Mouse (Mus musculus): ENCODE results near the gene Cers3. TPM values are rescaled to one million over a fixed set of nuclear protein-coding genes. Genes with fewer than 3 reads are reported as not detected.

Gene Cers3
- polyA plus RNA-seq, 1 experiment, result 0.70 TPM

DNA sequence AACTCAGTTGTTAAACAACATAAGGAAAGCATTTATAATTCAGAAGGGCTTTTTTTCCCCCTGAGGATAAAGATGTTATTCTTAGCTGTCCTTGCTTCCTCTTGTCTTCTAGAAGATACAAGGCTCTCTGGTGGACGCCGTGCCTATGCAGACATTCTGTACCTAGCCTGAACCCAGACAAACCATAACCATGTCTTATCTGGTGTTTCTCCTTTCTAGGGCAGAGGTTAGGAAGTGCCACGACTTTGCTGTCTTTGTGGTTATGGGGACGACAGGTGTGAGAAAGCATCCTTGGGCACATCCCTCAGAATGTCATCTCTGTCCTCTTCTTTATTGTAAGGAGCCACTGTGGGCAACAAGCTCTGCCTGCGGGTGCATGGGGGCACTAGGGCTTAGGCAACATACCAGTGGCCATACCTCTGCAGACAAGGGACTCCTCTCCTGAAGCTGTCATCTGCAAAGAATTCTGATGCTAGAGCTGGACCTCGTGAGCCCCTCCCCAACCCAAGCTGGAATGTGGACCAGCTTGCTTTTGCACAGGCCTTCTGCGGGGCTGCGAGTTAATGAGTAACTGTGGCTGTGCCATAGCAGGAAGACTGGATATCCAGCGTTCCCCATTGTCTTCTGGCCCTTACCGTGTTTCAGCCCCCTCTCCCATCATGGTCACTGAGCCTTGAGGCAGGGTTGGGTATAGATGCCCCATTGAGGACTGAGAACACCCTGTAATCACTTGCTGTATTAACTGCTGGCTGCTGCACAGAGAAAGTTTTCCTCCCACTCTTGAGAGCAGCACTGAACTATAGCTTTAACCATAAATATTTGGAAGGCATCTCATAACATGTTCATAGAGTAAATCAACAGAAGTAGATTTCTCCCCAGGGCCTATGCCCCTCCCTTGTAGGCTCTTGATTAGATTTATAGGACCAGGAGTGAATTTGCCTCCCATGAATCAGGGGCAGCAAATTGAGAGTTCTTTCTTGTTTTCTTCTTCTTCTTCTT, 36.9 kb downstream of the Cers3 start:
- no peak for DNase-seq (ENCODE audit: low read depth)
- no peak for TF ChIP-seq POLR2A (IDR thresholded peaks at IDR 0.05; ENCODE audit: borderline replicate concordance, extremely low read depth, insufficient read depth, insufficient read length, poor library complexity, severe bottlenecking)

- no peak for DNase-seq (ENCODE audit: low read depth)
- TF ChIP-seq POLR2A (IDR thresholded peaks at IDR 0.05; ENCODE audit: borderline replicate concordance, extremely low read depth, insufficient read depth, insufficient read length, poor library complexity, severe bottlenecking) (no peak), CTCF (IDR thresholded peaks at IDR 0.05; ENCODE audit: borderline replicate concordance, extremely low read depth, insufficient read depth, insufficient read length) (no peak)
Measured at GRCm38 (mm10) chr7:66786476-66786875, 43.2 kb downstream of the Cers3 start.

DNA sequence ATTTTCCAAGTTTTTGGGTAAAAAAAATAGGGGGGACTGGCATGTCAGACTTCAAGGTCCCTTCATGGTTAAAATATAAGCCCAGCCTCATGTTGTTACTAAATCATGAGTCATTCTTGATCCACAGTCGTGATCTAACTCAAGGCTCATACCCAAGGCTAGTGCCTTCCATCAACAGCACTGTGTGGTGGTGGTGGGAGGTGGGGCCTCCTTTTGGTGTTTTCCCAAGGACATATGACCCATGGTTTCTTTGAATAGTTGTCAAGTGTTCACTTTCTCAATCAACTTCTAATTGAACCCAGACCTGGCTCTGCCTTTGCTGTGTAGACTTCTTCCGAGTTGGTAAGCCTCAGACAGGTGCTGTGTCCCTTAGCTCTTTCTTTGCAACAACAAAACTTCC, 44.5 kb downstream of the Cers3 start:
- TF ChIP-seq CTCF (IDR thresholded peaks at IDR 0.05; ENCODE audit: borderline replicate concordance, extremely low read depth, insufficient read depth, insufficient read length), result no peak
- no peak for TF ChIP-seq POLR2A (IDR thresholded peaks at IDR 0.05; ENCODE audit: borderline replicate concordance, extremely low read depth, insufficient read depth, insufficient read length, poor library complexity, severe bottlenecking)
- DNase-seq (ENCODE audit: low read depth), result no peak

GRCm38 (mm10) chr7:66789860-66790748, 46.8 kb downstream of the Cers3 start:
- TF ChIP-seq POLR2A (IDR thresholded peaks at IDR 0.05; ENCODE audit: borderline replicate concordance, extremely low read depth, insufficient read depth, insufficient read length, poor library complexity, severe bottlenecking) (no peak), CTCF (IDR thresholded peaks at IDR 0.05; ENCODE audit: borderline replicate concordance, extremely low read depth, insufficient read depth, insufficient read length) (no peak)
- no peak for DNase-seq (ENCODE audit: low read depth)

GRCm38 (mm10) chr7:66791022-66791421, 47.7 kb downstream of the Cers3 start:
- no peak for TF ChIP-seq CTCF (IDR thresholded peaks at IDR 0.05; ENCODE audit: borderline replicate concordance, extremely low read depth, insufficient read depth, insufficient read length)
- no peak for TF ChIP-seq POLR2A (IDR thresholded peaks at IDR 0.05; ENCODE audit: borderline replicate concordance, extremely low read depth, insufficient read depth, insufficient read length, poor library complexity, severe bottlenecking)
- no peak for DNase-seq (ENCODE audit: low read depth)

- TF ChIP-seq POLR2A (IDR thresholded peaks at IDR 0.05; ENCODE audit: borderline replicate concordance, extremely low read depth, insufficient read depth, insufficient read length, poor library complexity, severe bottlenecking) (no peak), CTCF (IDR thresholded peaks at IDR 0.05; ENCODE audit: borderline replicate concordance, extremely low read depth, insufficient read depth, insufficient read length) (no peak)
- peak; percentile 20 for DNase-seq (ENCODE audit: low read depth)
Measured at GRCm38 (mm10) chr7:66796909-66797308, 53.6 kb downstream of the Cers3 start.

- no peak for DNase-seq (ENCODE audit: low read depth)
- TF ChIP-seq POLR2A (IDR thresholded peaks at IDR 0.05; ENCODE audit: borderline replicate concordance, extremely low read depth, insufficient read depth, insufficient read length, poor library complexity, severe bottlenecking) (no peak), CTCF (IDR thresholded peaks at IDR 0.05; ENCODE audit: borderline replicate concordance, extremely low read depth, insufficient read depth, insufficient read length) (no peak)
Measured at GRCm38 (mm10) chr7:66797345-66797744, 54.0 kb downstream of the Cers3 start.

- peak; percentile 56 for DNase-seq (ENCODE audit: low read depth)
- TF ChIP-seq CTCF (IDR thresholded peaks at IDR 0.05; ENCODE audit: borderline replicate concordance, extremely low read depth, insufficient read depth, insufficient read length), result no peak
- TF ChIP-seq POLR2A (IDR thresholded peaks at IDR 0.05; ENCODE audit: borderline replicate concordance, extremely low read depth, insufficient read depth, insufficient read length, poor library complexity, severe bottlenecking), result no peak
Measured at GRCm38 (mm10) chr7:66798826-66799225, 55.5 kb downstream of the Cers3 start.

DNA sequence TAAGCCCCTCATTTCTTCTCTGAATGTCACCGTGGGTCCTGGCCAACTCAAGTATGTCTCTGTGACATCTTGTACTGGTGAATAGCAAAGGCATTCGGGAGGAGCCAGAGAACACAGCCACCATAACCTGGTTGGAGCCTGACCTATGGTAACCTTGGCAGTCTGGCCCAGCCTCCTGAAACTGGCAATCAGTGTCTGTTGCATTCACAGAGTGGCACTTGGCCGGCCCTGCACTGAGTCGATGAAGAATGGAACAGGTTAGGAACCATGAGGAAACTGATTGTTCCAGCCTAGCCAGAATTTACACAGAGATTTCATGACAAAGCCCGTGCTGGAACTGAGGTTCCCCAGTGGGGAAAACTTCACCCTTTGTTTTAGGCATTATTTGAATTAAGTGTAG, 57.5 kb downstream of the Cers3 start:
- no peak for DNase-seq (ENCODE audit: low read depth)
- TF ChIP-seq CTCF (IDR thresholded peaks at IDR 0.05; ENCODE audit: borderline replicate concordance, extremely low read depth, insufficient read depth, insufficient read length) (no peak), POLR2A (IDR thresholded peaks at IDR 0.05; ENCODE audit: borderline replicate concordance, extremely low read depth, insufficient read depth, insufficient read length, poor library complexity, severe bottlenecking) (no peak)

- TF ChIP-seq POLR2A (IDR thresholded peaks at IDR 0.05; ENCODE audit: borderline replicate concordance, extremely low read depth, insufficient read depth, insufficient read length, poor library complexity, severe bottlenecking), result no peak
- TF ChIP-seq CTCF (IDR thresholded peaks at IDR 0.05; ENCODE audit: borderline replicate concordance, extremely low read depth, insufficient read depth, insufficient read length), result no peak
- DNase-seq (ENCODE audit: low read depth), result no peak
Measured at GRCm38 (mm10) chr7:66801785-66802184, 58.5 kb downstream of the Cers3 start.

DNA sequence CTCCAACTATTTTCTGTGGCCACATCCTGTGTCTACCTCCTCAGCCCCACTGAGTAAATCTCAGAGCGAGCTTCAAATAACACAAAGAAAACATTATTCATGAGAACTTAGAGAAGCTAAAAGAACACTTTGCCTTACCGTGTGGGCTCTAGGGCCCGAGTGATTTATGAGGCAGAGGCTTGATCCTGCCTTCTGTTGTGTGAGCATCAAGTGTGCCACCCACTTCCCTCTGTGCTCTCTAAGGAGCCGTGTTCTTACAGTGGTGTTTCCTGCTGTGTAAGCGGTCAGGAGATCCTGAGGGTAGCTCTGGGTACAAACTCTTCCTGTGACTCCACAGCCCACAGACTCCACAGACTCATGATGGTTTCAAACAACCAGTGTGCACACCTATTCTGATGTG, 60.5 kb downstream of the Cers3 start:
- no peak for TF ChIP-seq POLR2A (IDR thresholded peaks at IDR 0.05; ENCODE audit: borderline replicate concordance, extremely low read depth, insufficient read depth, insufficient read length, poor library complexity, severe bottlenecking)
- TF ChIP-seq CTCF (IDR thresholded peaks at IDR 0.05; ENCODE audit: borderline replicate concordance, extremely low read depth, insufficient read depth, insufficient read length), result no peak
- no peak for DNase-seq (ENCODE audit: low read depth)
